Mouse (Mus musculus) ES-Bruce4 (cell line): ENCODE results near the gene Kcnj14.

Experiments
- CTCF ChIP-seq: IDR thresholded peaks from one replicate; pipeline ENCODE4 v1.8.1; 2011; ENCODE audit warnings: low read depth, low read length
- EP300 ChIP-seq: IDR thresholded peaks from 2 replicates; pipeline ENCODE4 v1.6.1; 2011; ENCODE audit warnings: low read depth, low read length; ENCODE audit not compliant: insufficient read depth

DNA sequence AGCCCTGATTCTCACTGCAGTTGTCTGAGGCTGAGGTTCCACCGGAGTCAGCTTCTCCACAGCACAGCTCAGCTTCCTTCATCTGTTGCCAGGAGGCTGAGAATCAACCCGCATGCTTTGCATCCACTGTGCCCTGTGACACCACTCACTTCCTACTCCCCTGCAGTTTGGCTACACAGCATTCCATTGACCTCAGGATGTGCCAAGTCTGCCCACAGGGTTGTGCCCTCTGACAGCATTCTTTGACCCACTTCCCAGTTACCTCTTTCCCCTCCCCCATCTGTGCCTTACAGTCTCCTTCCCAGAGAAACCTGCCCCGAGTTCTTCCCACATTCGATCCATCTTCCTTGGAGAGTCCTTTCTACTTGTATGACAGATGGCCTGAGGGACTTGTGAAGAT, 42.3 kb downstream of the Kcnj14 start:
- TF ChIP-seq CTCF, result no peak
- TF ChIP-seq EP300, result no peak
